Mouse (Mus musculus): ENCODE results near the gene Rnf44.
A peak's percentile ranks its signal among the peaks of the same experiment; 100 is the strongest.

Rnf44 gene

DNA sequence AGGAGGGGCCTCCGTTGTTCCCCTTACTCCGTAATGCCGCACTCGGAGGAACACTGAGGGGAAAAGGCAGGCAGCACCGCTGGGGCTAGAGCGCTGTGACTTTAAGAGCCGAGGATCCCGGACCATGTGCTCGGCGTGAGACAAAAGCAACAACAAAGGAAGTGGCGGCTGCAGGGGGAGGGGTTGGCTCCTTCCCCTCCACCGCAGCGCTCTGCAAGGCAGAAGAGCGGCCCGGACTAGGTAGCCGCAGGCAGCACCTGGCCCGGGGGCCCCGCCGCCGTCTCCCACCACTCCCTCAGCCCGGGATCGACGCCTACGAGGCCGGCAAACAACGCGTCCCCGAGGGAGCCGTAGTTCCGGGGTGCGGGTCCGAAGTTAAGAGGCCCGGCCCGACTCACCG is 6.6 kb downstream of the Rnf44 start:
- peak; percentile 70 to 77 for DNase-seq (ENCODE audit: low spot score in 2 of 2)

DNA sequence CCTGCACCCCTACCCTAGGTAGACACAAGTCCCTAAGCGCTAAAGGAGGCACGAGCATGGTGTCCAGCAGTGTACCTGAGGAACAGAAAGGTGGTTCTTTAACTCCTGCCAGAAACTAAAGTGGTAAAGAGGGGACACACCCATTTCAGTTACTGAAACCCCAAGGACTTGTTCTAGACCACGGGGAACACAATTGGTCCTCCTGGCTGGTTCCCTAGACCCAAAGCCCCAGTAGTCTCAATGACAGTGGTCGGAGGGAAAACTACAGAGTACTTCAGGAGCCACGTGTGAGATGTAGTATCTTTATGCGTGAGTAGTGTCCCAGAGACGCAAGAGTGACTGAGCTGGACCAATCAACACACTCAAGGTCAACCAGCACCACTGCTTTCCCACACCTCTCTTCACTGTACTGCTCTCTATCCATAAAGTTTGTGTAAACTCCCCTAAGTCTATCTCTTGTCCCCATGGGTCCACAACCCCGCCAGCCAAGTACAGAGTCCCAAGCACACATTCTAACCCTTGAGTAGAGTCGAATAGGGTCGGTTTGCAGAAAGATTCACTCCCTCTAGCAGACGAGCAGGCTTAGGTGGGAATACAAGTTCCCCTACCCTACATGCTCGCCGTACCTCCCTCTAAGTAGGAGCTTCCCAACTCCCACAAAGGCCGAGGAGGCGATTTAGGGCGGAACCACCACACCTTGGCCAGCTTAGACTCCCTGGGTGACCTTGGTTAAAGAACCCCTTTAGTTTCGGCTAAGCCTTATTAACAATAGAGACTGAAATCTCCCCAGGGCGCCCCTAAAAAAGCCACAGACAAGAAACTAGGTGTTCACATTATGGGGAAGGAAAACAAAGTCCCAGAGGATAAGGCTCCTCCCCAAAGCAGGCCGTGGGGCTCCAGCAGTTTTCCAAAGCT is 7.3 kb downstream of the Rnf44 start:
- DNase-seq (ENCODE audit: low spot score in 2 of 2): no peak

DNA sequence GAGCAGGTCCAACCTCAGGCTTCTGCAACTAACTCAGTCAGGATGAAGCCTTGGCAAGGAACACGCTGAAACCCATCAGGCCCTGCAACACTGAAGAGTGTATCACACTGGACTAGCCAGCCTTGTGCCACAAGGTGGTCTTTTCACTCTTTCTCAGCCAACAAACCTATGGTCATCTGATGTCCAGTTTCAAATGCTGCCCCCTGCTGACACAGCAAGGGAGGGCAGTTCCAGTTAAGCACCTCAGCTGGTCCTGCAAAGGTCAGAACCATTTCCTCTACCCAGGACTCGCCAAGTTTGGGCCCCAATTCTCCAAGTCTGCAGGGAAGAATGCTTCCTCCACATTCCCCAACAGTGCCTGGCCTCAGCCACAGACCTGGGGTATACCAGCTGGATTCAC is 8.5 kb downstream of the Rnf44 start:
- peak; percentile 39 to 53 for DNase-seq (ENCODE audit: low spot score in 2 of 2)

- no peak for DNase-seq (ENCODE audit: low spot score in 2 of 2)
Measured at GRCm38 (mm10) chr13:54684140-54684896, 9.4 kb downstream of the Rnf44 start.

GRCm38 (mm10) chr13:54683301-54683700 is 10.4 kb downstream of the Rnf44 start:
- no peak for DNase-seq (ENCODE audit: low spot score in 2 of 2)

DNA sequence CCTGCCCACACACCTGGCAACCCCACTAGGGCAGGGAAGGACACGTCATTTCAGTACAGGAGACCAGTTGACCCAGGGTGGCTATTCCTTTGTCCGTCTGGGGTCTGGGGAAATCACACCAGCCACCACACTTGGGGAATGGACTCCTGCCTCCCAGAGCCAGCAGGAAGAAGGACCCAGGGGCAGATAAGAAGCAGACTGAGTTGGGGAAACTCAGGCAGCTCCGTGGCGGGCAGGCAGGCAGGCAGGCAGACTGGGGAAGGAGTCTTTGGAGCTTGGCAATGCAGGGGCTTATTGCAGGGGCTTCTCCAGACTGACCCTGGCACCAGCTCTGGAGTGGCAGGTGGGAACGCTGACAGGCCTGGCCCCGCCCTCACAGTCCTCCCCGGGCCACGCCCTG is 12.4 kb downstream of the Rnf44 start:
- DNase-seq (ENCODE audit: low spot score in 2 of 2): no peak

- no peak for DNase-seq (ENCODE audit: low spot score in 2 of 2)
Measured at GRCm38 (mm10) chr13:54680184-54680853, 13.4 kb downstream of the Rnf44 start.

DNA sequence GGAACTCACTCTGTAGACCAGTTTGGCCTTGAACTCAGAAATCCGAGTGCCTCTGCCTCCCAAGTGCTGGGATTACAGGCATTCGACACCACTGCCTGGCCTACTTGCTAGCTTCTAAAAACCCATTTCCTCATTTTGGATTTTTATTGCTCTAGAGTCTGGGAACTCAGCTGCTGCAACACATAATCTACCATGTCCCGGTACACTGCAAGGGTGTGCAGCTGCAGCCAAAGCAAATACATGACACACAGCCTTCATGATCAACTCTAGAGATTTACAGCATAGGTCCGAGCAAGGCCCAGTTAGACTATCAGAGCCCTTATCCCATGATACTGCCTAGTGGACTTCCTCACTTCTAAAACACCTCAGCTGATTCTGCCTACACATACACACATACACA is 15.4 kb downstream of the Rnf44 start:
- DNase-seq (ENCODE audit: low spot score in 2 of 2): no peak

GRCm38 (mm10) chr13:54675895-54676590 is 17.7 kb downstream of the Rnf44 start:
- DNase-seq (ENCODE audit: low spot score in 2 of 2): peak in 1 of 2 experiments; percentile 38

DNA sequence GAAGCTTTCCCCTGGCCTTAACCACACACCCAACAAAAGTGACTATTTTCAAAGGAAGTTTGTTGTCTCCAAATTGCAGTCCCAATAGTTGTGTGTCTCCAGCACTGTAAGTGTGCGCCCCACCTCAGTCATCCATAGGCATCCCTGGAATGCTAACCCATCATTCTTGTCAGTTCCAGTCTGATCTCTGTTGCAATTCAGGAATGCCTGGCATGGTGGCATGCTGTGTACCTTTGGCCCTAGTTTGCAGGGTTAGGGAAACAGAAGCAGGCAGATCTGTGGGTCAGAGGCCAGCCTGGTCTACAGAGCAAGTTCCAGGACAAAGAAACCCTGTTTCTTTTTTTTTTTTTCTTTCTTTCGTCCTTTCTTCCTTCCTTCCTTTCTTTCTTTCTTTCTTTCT is 23.2 kb downstream of the Rnf44 start:
- DNase-seq (ENCODE audit: low spot score in 2 of 2): no peak

DNA sequence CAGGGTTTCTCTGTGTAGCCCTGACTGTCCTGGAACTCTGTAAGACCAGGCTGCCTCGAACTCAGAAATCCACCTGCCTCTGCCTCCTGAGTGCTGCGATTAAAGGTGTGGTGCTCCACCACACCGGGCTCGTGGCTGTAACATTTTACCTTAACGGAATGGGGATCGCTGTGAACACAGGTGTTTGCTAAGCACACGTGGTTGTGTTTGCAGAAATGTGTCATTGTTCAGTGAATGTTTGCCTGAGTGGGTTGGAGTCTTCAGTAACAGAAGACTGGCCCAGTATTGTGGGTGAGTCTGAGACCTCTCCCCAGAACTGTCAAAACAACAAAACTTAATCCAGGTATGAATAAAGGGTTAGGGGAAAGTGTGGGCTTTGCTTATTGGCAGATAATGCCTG is 28.6 kb downstream of the Rnf44 start:
- no peak for DNase-seq (ENCODE audit: low spot score in 2 of 2)

- no peak for DNase-seq (ENCODE audit: low spot score in 2 of 2)
Measured at GRCm38 (mm10) chr13:54664509-54664908, 29.2 kb downstream of the Rnf44 start.

GRCm38 (mm10) chr13:54663999-54664398 is 29.7 kb downstream of the Rnf44 start:
- no peak for DNase-seq (ENCODE audit: low spot score in 2 of 2)

- no peak for DNase-seq (ENCODE audit: low spot score in 2 of 2)
Measured at GRCm38 (mm10) chr13:54661358-54661757, 32.3 kb downstream of the Rnf44 start.

- DNase-seq (ENCODE audit: low spot score in 2 of 2): no peak
Measured at GRCm38 (mm10) chr13:54660877-54661276, 32.8 kb downstream of the Rnf44 start.

DNA sequence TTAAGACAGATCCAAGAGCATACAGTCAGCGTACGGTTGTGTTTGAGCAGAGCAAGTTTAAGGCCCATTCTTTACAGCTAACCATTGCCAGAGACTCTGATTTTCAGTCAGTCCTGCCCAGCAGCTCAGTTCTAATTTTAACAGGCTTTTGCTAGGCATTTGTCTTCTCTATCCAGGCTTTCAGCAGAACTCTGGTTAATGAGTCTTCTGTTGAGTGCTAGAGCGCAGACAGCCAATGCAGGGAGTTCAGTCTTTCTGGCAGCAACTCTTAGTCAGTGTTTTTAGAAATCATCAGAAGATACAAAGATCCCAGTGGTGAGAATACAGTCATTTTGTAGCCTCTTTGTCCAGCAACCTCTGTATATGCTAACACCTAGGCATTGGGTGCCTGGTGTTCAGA is 43.2 kb downstream of the Rnf44 start:
- DNase-seq (ENCODE audit: low spot score in 2 of 2): no peak

DNA sequence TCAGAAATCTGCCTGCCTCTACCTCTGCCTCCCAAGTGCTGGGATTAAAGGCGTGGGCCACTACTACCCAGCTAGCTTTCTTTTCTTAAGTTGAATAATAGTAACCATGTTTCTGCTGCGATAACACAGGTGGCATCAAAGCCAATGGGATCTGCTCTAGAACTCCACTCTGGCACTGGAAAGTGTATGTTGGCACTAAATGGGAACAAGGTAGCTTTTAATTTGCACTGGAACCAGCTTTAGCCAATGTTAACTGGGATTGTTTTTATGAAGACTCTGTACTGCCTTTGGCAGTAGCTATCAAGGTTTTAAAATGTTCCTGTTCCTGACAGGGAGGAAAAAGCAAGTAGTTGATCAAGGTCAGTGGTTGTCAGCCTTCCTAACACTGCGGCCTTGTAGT is 58.7 kb downstream of the Rnf44 start:
- no peak for DNase-seq (ENCODE audit: low spot score in 2 of 2)

GRCm38 (mm10) chr13:54632731-54633277 is 60.9 kb downstream of the Rnf44 start:
- DNase-seq (ENCODE audit: low spot score in 2 of 2): no peak

Data from urinary bladder, postnatal 36 days (tissue).